Mouse (Mus musculus) small intestine, adult 2 months (tissue): ENCODE results near the gene Rab31. TPM values are rescaled to one million over a fixed set of nuclear protein-coding genes. Genes with fewer than 3 reads are reported as not detected.

Experiments used
- H3K27ac ChIP-seq: fragments of 200-500 bp; 2 replicates; pipeline ENCODE4 v1.5.1; 2012; ENCODE audit warnings: low read depth, low read length, control low read depth, inconsistent platforms; ENCODE audit not compliant: insufficient read depth
- H3K27me3 ChIP-seq: fragments of 200-500 bp; 2 replicates; pipeline ENCODE4 v1.6.1; 2012; ENCODE audit warnings: mild to moderate bottlenecking, moderate library complexity, low read length, inconsistent platforms; ENCODE audit not compliant: control insufficient read depth, insufficient read depth
- H3K36me3 ChIP-seq: fragments of 200-500 bp; 2 replicates; pipeline ENCODE4 v1.6.1; 2012; ENCODE audit warnings: mild to moderate bottlenecking, low read length, control low read depth, inconsistent platforms; ENCODE audit not compliant: control insufficient read depth, insufficient read depth
- H3K4me1 ChIP-seq: fragments of 200-500 bp; 2 replicates; pipeline ENCODE4 v1.6.1; 2012; ENCODE audit warnings: low read length, inconsistent platforms, mixed read lengths; ENCODE audit not compliant: control insufficient read depth, insufficient read depth, insufficient read length
- H3K4me3 ChIP-seq: fragments of 200-500 bp; 2 replicates; pipeline ENCODE4 v1.5.1; 2012; ENCODE audit warnings: low read depth, mild to moderate bottlenecking, control low read depth, inconsistent platforms, low read length, moderate library complexity
- CTCF ChIP-seq: fragments of 200-500 bp; IDR thresholded peaks from 2 replicates; pipeline ENCODE4 v1.5.1; 2012; ENCODE audit warnings: low read depth, mild to moderate bottlenecking, control low read depth, inconsistent platforms, low read length, moderate library complexity, mixed read lengths; ENCODE audit not compliant: insufficient replicate concordance, insufficient read length; ENCODE audit errors: extremely low read depth
- POLR2A ChIP-seq: fragments of 200-500 bp; IDR thresholded peaks from 2 replicates; pipeline ENCODE4 v1.6.1; 2012; ENCODE audit warnings: low read depth, mild to moderate bottlenecking, control low read depth, inconsistent platforms, low read length, moderate library complexity
- WGBS: fragments of 180-500 bp; shearing (Covaris S2); methylation state at CpG from one replicate; pipeline ENCODE4 v1.1.7; 2018; 5-methylcytosine and 5-hydroxymethylcytosine counted together
- polyA plus RNA-seq: library from polyadenylated mRNA; depleted of rRNA; stranded (reverse); fragments of >200 nt; gene quantifications from 2 replicates; pipeline ENCODE4 v1.2.3, GENCODE M21; 2012

Gene Rab31
- polyA plus RNA-seq, 1 experiment: 7.8 TPM

DNA sequence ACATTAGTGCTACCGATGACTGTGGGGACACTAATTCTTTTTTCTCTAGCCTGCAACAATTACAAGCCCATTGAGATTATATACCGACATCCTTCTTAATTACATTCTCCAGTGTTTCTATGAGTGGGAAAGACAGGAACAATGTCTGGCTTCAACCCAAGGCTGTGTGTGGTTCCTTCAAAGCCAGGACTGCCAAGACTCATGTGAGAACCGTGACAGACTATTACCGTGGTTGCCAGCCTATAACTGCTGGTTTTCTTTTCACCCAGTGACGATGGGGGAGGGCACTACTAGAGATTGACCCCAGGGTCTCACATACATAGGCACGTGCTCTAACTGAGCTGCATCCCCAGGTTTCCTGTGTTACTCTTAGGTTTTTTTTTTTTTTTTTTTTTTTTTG is 15.4 kb downstream of the Rab31 start:
- 73% methylated on average over 6 of the region's 6 CpGs for WGBS
- Histone ChIP-seq H3K4me1 (no peaks in the 10 kb centered on the region), H3K27ac (no peak overlapping the region), H3K27me3 (no peaks in the 10 kb centered on the region), H3K36me3 (no peaks in the 10 kb centered on the region), H3K4me3 (no peak overlapping the region)
- no peak for TF ChIP-seq CTCF
- no peak for TF ChIP-seq POLR2A

DNA sequence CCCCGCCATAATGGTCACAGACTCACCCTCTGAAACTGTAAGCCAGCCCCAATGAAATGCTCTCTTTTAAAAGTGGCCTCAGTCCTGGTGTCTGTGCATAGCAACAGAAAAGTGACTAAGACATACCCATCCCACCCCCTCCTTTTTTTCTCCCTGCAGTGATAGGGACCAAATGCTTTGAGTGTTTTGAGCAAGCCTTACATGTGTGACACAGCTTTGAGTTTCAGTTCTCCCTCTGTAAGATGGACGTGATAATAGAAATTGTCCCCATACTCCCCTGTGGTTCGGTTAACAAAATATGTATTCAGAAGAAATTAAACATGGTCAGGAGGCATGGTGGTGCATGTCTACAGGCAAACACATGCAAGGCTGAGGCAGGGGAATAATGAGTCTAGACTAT is 16.7 kb downstream of the Rab31 start:
- Histone ChIP-seq H3K36me3 (no peaks in the 10 kb centered on the region), H3K27me3 (no peaks in the 10 kb centered on the region), H3K4me1 (no peaks in the 10 kb centered on the region), H3K27ac (no peak overlapping the region), H3K4me3 (no peak overlapping the region)
- WGBS: 92% methylated on average over 3 of the region's 3 CpGs
- TF ChIP-seq POLR2A (no peak), CTCF (no peak)

DNA sequence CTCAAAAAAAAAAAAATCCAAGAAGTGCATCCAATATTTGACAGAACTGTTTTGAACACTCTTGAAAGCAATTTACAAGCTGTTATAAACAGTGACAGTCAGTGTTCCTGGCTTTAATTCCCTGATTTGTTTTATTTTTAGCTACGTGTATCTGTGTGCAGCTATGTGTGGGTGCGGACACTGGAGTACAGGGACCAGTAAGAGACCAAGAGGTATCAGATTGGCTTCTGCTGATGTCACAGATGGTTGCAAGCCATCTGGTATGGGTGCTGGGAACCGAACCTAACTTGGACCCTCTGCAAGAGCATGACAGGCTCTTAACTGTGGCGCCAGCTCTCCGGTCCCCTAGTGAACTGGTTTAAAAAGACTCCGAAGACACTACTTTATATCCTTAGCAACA is 19.4 kb downstream of the Rab31 start:
- TF ChIP-seq CTCF (no peak), POLR2A (no peak)
- no peaks in the 10 kb centered on the region for H3K36me3 ChIP-seq
- WGBS: 94% methylated on average over 6 of the region's 6 CpGs
- no peak overlapping the region for H3K27ac ChIP-seq
- H3K27me3 ChIP-seq: no peaks in the 10 kb centered on the region
- H3K4me3 ChIP-seq: no peak overlapping the region
- H3K4me1 ChIP-seq: no peaks in the 10 kb centered on the region

DNA sequence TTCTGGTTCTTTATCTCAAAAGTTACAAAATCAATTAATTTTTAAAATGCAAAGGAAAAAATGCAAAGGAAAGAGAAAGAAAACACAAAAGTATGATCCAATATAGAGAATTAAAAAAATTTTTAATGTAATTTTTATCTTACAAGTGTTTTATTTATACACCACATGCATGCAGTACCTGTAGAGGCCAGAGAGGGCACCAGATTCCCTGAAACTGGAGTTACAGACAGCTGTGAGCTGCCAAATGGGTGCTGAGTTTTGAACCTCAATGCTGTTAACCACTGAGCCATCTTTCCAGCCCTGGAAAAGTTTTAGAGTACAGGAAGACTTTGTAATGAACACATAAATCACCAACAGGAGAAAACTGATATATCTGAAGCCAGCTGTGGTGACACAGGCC is 22.3 kb downstream of the Rab31 start:
- no peaks in the 10 kb centered on the region for H3K36me3 ChIP-seq
- peak; percentile 23; the same call in 1 of the 2 replicates for TF ChIP-seq CTCF
- no peak for TF ChIP-seq POLR2A
- no peaks in the 10 kb centered on the region for H3K4me1 ChIP-seq
- H3K27ac ChIP-seq: no peak overlapping the region
- no peak overlapping the region for H3K4me3 ChIP-seq
- no peaks in the 10 kb centered on the region for H3K27me3 ChIP-seq

DNA sequence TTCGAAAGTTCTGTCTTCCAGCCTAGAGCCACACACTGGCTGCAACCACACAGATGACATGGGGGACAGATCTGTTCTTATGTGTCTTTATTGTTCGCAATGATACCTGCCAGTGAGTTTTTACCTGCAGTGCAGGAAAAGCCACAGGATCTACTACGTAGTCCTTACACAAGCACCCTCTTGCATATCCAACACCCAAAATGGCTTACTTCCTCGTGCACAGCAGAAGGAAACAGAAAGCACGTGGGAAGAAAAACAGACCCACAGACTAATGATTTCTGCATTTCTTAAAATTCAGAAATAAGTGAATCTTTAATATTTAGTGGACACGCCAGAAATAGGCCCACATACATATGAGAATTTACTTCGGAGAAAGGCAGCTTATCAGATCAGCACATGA is 22.7 kb downstream of the Rab31 start:
- Histone ChIP-seq H3K4me3 (no peak overlapping the region), H3K36me3 (no peaks in the 10 kb centered on the region), H3K27me3 (no peaks in the 10 kb centered on the region), H3K27ac (no peak overlapping the region), H3K4me1 (no peaks in the 10 kb centered on the region)
- WGBS: 94% methylated on average over 7 of the region's 7 CpGs
- TF ChIP-seq CTCF: no peak
- TF ChIP-seq POLR2A: no peak

DNA sequence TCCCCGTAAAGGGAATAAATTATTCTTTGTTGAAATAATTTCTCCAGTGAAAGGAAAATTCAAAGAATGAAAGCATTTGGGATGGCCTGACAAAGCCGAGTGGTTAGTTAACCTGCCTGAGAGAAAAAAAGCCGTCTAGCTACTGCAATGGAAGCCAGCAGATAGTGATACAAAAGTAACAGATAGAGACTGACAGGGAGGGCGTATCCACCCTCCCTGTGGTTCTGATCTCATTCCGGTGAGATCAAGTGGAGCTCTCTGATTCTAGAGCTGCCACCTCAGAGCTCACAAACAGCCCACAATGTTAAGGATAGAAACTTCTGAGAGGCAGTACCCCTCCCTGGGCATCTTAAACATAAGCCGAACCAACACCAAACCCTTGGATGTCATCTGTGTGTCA is 23.6 kb downstream of the Rab31 start:
- H3K4me1 ChIP-seq: no peaks in the 10 kb centered on the region
- 83% methylated on average over 6 of the region's 6 CpGs for WGBS
- H3K27ac ChIP-seq: no peak overlapping the region
- H3K27me3 ChIP-seq: no peaks in the 10 kb centered on the region
- TF ChIP-seq POLR2A (no peak), CTCF (no peak)
- no peak overlapping the region for H3K4me3 ChIP-seq
- H3K36me3 ChIP-seq: no peaks in the 10 kb centered on the region

DNA sequence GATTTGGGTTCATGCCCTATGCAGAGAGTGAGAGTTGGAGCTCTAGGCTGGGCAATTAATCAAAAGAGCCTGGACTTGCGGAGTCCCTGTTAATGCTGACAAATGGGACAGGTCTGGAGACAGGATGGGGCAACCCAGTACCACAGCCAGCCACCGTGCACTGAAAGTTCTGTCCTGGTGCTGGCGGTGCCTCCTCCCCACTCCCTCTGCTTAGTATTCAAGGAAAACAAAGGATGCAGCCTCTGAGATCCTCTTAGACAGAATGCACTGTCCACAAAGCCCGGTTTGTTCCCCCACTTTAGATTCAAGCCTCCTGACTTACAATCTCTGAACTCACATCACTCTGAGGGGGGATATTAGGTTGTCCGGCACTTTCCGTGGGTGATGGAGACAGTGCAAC is 26.2 kb downstream of the Rab31 start:
- WGBS: 84% methylated on average over 6 of the region's 6 CpGs
- Histone ChIP-seq H3K27ac (no peak overlapping the region), H3K27me3 (no peaks in the 10 kb centered on the region), H3K4me1 (no peaks in the 10 kb centered on the region), H3K4me3 (no peak overlapping the region), H3K36me3 (no peaks in the 10 kb centered on the region)
- no peak for TF ChIP-seq CTCF
- no peak for TF ChIP-seq POLR2A
